Mouse (Mus musculus) kidney, adult 18-20 months (tissue): ENCODE results near the gene Hexb.

Experiments
- DNase-seq: peaks from one replicate; pipeline ENCODE4 v3.0.0; 2021

Gene Hexb

GRCm38 (mm10) chr13:97197932-97198562 lies at the start of gene Hexb:
Gene Hexb, minus strand, starts transcription at chr13:97198357.
- DNase-seq, result peak; percentile 95

DNA sequence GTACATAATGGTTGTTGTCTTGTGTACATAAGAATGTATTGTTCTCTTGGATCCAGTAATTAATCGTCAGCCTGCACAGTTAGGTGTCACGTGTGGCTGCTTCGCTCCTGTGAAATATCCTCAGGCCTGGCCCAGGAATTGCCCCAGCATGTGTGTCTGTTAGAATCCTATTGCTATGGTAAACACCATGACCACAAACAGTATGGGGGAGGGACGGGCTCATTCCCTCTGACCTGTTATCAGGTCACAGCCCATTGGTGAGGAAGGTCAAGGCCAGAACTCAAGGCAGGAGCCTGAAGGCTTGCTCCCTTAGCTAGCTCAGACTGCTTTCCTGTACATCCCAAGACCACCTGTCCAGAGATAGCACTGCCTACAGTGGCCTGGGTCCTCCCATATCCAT lies 49.6 kb upstream of the Hexb start:
- no peak for DNase-seq

DNA sequence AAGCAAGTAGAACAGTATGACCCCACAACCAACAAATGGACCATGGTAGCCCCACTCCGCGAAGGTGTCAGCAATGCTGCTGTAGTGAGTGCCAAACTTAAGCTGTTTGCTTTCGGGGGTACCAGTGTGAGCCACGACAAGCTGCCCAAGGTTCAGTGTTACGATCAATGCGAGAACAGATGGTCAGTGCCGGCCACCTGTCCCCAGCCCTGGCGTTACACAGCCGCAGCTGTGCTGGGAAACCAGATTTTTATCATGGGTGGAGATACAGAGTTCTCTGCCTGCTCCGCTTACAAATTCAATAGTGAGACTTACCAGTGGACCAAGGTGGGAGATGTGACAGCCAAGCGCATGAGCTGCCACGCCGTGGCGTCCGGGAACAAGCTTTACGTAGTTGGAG lies 48.1 kb upstream of the Hexb start:
- DNase-seq, result no peak

GRCm38 (mm10) chr13:97245157-97245556 lies 47.0 kb upstream of the Hexb start:
- no peak for DNase-seq

DNA sequence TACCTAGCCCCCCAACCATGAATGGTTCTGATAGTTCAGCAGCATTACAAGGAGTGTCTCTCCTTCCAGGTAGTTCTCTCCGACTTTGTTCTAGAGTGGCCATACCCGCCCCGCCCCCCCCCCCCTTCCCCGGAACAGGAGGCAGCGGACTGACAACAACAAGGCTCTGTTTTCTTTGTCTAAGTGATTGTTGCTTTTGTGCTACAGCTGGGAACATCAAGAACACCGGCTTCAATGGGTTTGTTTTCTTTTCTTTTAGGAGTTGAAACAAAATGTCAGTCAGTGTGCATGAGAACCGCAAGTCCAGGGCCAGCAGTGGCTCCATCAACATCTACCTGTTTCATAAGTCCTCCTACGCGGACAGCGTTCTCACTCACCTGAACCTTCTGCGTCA lies 46.6 kb upstream of the Hexb start:
- no peak for DNase-seq

- no peak for DNase-seq
Observed at GRCm38 (mm10) chr13:97243962-97244711, 46.0 kb upstream of the Hexb start.

GRCm38 (mm10) chr13:97242716-97243115 lies 44.6 kb upstream of the Hexb start:
- no peak for DNase-seq

DNA sequence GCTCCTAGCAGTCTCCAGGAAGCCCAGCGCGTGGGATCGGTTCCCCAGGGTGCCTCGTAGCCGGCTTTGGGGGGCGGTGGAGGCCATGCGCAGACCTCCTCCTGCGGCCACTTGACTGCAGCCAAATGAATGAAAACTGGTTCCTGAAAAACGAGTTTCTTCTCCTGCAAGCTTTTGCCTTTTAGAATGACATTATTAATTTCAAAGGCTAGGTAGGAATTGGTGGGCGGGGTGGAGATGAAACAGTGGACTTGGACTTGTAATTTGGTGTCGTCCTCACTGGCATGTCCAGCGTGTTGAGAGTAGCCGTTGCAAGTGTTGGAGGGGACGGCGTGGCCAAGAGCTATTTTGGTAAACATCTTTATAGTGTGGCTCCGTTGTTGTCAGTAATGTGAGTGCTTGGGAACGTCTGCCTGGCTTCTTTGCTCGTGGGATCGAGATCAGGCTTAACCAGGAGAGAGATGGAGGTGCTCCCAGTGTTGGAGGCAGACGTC lies 43.7 kb upstream of the Hexb start:
- no peak for DNase-seq

- DNase-seq, result peak; percentile 90
Observed at GRCm38 (mm10) chr13:97240965-97241786, 43.0 kb upstream of the Hexb start, which contains the start of gene Enc1. Gene Enc1, plus strand, starts transcription at chr13:97241105.

DNA sequence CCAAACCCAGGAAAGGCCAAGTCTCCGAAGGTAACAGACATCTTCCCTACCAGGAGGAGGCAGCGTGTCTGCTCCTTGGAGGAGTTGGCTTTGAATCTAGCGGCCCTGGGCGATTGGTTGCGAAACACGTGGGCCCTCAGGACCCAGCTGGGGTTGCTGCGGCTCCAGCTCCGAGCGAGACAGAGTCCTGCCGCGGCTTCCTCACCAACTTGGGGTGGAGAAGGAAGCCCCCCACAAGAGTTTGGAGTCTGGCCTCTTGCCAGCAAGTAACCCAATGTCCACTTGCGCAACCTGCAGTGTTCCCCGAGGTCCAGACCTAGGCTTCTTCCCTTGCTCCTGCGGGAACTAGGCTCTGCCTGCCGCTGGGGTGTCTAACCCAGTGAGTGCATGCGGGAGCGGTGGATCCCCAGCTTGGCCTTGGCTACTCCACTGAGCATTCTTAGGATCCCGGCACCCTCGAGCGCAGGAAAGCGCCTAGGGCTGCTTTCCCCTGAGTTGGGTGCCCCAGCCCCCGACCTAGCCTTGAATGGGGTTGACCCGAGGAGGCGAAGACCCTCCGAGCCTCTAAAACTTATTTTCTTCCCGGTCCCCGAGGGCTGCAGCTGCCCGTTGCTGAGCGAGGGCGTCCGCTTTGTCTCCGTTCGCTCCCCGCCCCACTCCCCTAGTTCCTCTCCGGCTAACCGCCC lies 42.3 kb upstream of the Hexb start:
- peak; percentile 82 for DNase-seq

DNA sequence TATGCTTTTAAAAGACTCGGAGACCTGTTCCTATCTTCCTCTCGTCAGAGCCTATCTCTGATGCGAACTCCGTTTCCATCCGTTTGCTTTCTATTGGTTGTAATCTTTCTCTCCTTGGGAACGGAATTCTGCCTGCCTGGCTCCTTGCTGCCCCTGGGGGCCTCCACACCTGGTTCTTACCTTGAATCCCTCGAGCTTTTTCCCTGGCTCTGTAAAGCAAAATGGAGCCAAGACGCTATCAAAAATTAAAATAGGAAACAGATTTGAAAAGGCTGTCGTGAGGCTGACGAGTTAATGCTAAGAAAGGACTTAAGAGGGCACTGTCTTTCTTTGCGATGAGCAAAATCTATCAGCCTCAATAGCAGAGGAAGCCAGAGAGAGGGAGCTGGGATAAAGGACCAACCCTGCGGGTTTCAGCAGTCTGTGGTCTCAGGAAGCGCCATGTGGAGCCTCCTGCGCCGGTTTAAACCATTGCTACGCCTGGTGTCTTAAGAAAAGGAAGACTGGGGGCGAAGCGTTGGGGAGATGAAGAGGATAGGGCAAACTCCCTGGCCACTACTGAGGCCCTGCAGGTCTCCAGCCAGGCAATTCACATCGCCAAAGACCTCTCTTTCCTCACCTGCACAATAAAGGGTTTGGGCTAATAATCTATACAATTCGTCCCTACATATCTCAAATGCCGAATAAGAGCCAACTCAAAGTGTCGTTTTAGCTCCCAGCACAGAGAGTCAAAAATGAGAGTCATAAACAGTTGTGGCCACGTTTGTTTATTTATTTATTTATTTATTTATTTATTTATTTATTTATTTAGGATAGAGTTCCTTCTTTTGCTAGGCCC lies 41.4 kb upstream of the Hexb start:
- peak; percentile 46 for DNase-seq

DNA sequence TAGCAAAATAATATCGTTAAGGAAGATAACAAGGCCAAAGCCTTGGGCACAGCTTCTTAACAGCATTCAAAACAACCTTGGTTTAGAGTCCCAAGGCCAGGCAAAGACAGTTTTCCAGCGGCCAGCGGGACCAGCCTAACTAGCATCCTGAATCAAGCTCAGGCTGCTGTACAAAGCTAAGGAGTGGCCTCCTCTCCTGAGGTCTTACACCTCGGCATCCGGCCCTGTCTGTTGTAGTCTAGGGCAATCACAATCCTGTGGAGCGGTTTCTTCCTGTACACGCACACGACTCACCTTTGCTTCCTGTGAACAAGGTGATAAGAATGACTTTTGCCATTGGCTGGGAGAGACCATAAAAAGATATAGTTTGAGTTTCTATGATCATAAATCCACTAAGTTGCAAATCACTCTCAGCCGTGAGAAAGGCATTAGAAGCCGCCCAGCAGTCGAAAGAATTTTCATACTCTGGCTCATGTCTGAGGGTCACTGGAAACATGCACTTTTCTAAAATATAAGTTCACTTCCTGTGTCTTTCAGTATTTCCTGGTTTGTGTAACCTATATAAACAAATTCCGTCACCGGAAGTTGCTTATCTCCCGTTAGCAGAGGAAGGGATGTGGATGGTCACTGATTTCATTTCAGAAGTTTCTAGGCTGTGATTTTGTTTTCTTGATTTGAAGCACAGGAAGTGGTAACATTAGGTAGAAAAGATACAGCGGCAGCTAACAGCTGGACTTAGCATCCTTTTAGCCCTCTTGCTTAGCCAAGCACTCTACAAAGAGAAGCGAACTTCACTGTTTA lies 40.2 kb upstream of the Hexb start:
- no peak for DNase-seq

- no peak for DNase-seq
Observed at GRCm38 (mm10) chr13:97237700-97238099, 39.5 kb upstream of the Hexb start.

- DNase-seq, result no peak
Observed at GRCm38 (mm10) chr13:97235911-97236310, 37.8 kb upstream of the Hexb start.

GRCm38 (mm10) chr13:97234785-97235417 lies 36.7 kb upstream of the Hexb start:
- peak; percentile 84 for DNase-seq

- DNase-seq, result no peak
Observed at GRCm38 (mm10) chr13:97233092-97233491, 34.9 kb upstream of the Hexb start.

GRCm38 (mm10) chr13:97230101-97230500 lies 31.9 kb upstream of the Hexb start:
- DNase-seq, result no peak

GRCm38 (mm10) chr13:97227795-97228194 lies 29.6 kb upstream of the Hexb start:
- DNase-seq, result no peak

DNA sequence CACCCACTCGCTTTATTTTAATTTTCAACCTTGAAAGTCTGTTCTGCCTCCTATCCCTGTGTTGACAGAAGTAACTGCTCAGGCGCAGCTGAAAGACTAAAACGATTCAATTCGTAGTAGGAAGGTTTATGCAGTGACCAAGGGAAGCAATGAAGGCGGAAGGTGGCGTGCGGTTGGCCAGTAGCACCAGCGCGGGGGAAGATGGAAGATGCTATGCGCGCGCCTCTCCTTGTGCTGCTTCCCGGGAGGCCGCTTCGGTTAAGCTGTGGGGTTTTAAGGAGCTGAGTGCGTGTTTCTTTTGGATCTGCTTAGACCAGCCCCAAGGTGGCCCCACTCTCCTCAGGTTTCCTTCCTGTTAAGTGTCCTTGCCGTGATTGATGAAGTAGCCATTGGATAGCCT lies 27.0 kb upstream of the Hexb start:
- no peak for DNase-seq

- peak; percentile 58 for DNase-seq
Observed at GRCm38 (mm10) chr13:97224341-97224982, 26.3 kb upstream of the Hexb start.
